Mouse (Mus musculus): ENCODE measurements around the gene Amer2. TPM values are rescaled to one million over a fixed set of nuclear protein-coding genes. Genes with fewer than 3 reads are reported as not detected.
A peak's percentile ranks its signal among the peaks of the same experiment; 100 is the strongest.

Gene Amer2
- polyA plus RNA-seq, 1 experiment from 2014 or later: 1.5 TPM

GRCm38 (mm10) chr14:60366729-60367128 lies 6.3 kb upstream of the Amer2 start:
- H3K36me3 ChIP-seq (ENCODE audit: insufficient read depth, low read length): no peaks in the 10 kb centered on the region
- TF ChIP-seq CTCF (IDR thresholded peaks at IDR 0.05; ENCODE audit: low read depth): no peak
- DNase-seq (ENCODE audit: low spot score) (no peak), ATAC-seq (replicated peaks; ENCODE audit: low FRiP score, low read depth) (no peak)
- no peak overlapping the region for H3K9ac ChIP-seq (ENCODE audit: low read depth, low read length)
- WGBS: 29% methylated on average over 1 of the region's 1 CpGs
- no peaks in the 10 kb centered on the region for H3K27me3 ChIP-seq (ENCODE audit: insufficient read depth, low read length)
- no peak overlapping the region for H3K4me3 ChIP-seq (replicated peaks; ENCODE audit: low read depth, low read length)
- H3K4me1 ChIP-seq (replicated peaks; ENCODE audit: insufficient read depth, low read length): no peaks in the 10 kb centered on the region
- H3K27ac ChIP-seq: no peak overlapping the region
- no peak overlapping the region for H3K4me2 ChIP-seq (ENCODE audit: low read length)
- H3K9me3 ChIP-seq (replicated peaks; ENCODE audit: low read length): no peaks in the 10 kb centered on the region

DNA sequence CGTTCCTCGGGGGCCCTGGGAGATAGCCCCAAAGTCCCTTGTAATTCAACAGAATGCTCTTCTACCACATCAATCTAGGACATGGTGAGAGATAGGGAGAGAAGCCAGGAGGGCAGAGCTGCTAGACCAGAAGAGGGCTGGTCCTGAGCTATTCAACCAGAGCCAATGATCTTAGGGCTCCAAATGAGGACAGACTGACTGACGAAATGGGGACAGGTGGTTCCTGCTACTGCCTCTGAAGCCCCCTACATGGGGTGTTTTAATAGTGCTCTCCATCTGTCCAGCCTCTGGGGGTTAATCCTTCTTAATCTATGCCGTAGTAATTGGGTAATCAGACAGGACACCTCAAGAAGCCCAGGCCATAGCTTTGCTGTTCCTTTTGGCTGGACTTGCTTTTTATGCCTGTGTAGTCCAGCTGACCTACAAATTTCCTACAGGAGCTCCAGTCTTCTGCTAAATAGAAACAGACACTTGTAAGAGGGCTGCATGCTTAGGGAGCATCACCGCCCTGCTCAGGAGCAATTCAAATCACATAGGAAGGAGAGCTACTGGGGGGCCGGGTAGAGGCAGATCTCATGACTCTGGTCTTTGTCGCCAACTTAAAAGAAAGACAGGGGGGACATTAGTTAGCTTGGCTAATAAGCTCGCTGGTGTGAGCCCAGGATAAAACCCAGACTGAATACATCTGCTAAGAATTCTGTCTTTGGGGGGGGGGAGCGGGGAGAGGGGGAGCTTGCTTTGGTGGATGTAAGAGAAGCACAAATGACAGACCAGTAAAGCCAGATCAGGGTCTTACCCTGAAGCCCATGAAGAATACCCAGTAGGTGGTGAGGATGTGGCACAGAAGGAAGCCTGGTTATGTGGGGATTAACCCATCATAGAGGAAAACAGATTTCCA lies 4.0 kb upstream of the Amer2 start:
- no peak for ATAC-seq (replicated peaks; ENCODE audit: low FRiP score, low read depth)
- H3K27ac ChIP-seq: no peak overlapping the region
- no peak overlapping the region for H3K9ac ChIP-seq (ENCODE audit: low read depth, low read length)
- no peak overlapping the region for H3K4me3 ChIP-seq (replicated peaks; ENCODE audit: low read depth, low read length)
- H3K36me3 ChIP-seq (ENCODE audit: insufficient read depth, low read length): no peaks in the 10 kb centered on the region
- no peak overlapping the region for H3K4me2 ChIP-seq (ENCODE audit: low read length)
- no peaks in the 10 kb centered on the region for H3K27me3 ChIP-seq (ENCODE audit: insufficient read depth, low read length)
- no peak for DNase-seq (ENCODE audit: low spot score)
- WGBS: 72% methylated on average over 9 of the region's 9 CpGs
- TF ChIP-seq CTCF (IDR thresholded peaks at IDR 0.05; ENCODE audit: low read depth): no peak
- H3K9me3 ChIP-seq (replicated peaks; ENCODE audit: low read length): no peaks in the 10 kb centered on the region
- H3K4me1 ChIP-seq (replicated peaks; ENCODE audit: insufficient read depth, low read length): no peaks in the 10 kb centered on the region

DNA sequence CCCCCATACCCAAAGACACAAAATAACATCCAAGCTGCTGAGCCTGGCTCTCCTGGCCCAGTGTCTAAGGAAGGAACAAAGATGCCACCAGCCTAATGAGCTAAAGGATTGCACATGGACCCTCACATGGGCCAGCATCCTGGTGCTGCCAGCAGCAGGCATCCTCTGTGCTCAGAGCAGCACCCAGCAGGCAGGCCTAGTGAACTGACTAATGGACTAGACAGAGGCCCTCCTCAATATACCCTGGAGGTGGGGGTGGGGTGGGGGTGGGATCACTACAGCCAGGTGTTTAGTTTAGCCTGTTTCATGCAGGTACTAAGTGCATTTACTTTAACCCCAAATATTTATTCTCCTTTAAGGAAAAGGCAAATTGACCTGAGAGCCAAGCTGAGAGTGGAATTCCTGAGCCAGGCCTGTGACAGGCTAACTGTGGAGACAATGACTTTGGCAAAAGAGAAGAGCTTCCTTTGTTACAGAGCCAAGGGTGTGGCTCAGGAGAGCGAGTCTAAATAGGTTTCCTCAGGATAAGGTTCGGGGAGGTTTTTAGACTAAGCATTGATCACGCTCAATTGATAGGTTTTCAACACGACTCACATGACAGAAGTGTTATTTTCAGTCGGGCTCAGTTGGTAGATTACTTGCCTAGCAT lies 3.3 kb upstream of the Amer2 start:
- Histone ChIP-seq H3K27me3 (ENCODE audit: insufficient read depth, low read length) (no peaks in the 10 kb centered on the region), H3K4me1 (replicated peaks; ENCODE audit: insufficient read depth, low read length) (no peaks in the 10 kb centered on the region), H3K27ac (no peak overlapping the region), H3K9ac (ENCODE audit: low read depth, low read length) (no peak overlapping the region), H3K9me3 (replicated peaks; ENCODE audit: low read length) (no peaks in the 10 kb centered on the region), H3K36me3 (ENCODE audit: insufficient read depth, low read length) (no peaks in the 10 kb centered on the region), H3K4me3 (replicated peaks; ENCODE audit: low read depth, low read length) (no peak overlapping the region), H3K4me2 (ENCODE audit: low read length) (no peak overlapping the region)
- ATAC-seq (replicated peaks; ENCODE audit: low FRiP score, low read depth): no peak
- TF ChIP-seq CTCF (IDR thresholded peaks at IDR 0.05; ENCODE audit: low read depth): no peak
- DNase-seq (ENCODE audit: low spot score): no peak
- 65% methylated on average over 5 of the region's 5 CpGs for WGBS

GRCm38 (mm10) chr14:60377107-60377506 lies 4.0 kb downstream of the Amer2 start:
- Histone ChIP-seq H3K4me1 (replicated peaks; ENCODE audit: insufficient read depth, low read length) (peaks cover 7% of the 10 kb centered on the region; the same call in 1 of the 2 replicates), H3K27ac (no peak overlapping the region), H3K4me3 (replicated peaks; ENCODE audit: low read depth, low read length) (no peak overlapping the region), H3K9ac (ENCODE audit: low read depth, low read length) (no peak overlapping the region), H3K36me3 (ENCODE audit: insufficient read depth, low read length) (no peaks in the 10 kb centered on the region), H3K9me3 (replicated peaks; ENCODE audit: low read length) (no peaks in the 10 kb centered on the region), H3K4me2 (ENCODE audit: low read length) (no peak overlapping the region), H3K27me3 (ENCODE audit: insufficient read depth, low read length) (peaks cover 7% of the 10 kb centered on the region; the same call in 1 of the 2 replicates)
- DNase-seq (ENCODE audit: low spot score) (no peak), ATAC-seq (replicated peaks; ENCODE audit: low FRiP score, low read depth) (no peak)
- WGBS: 83% methylated on average over 2 of the region's 2 CpGs
- no peak for TF ChIP-seq CTCF (IDR thresholded peaks at IDR 0.05; ENCODE audit: low read depth)

DNA sequence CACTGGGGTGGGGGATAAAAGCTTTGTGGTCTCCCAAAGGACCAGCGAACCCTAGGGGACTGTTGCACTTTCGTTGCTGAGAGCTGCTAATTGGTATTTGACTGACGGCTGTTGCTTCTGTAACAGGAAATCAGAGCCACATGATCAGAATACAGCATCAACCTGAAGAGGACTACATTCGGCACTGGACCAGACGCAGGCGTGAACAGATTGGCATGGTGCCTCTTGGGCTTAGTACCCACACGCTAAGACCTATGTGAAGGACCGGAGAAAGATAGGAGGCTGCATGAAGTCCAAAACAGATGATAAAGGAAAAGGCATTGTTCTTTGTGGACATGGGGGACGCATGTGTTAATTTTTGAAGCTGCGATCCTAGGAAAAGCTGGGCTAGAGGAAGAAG lies 4.5 kb downstream of the Amer2 start:
- Histone ChIP-seq H3K4me2 (ENCODE audit: low read length) (peak overlapping the region; percentile 94), H3K27me3 (ENCODE audit: insufficient read depth, low read length) (peaks cover 7% of the 10 kb centered on the region; the same call in 1 of the 2 replicates), H3K36me3 (ENCODE audit: insufficient read depth, low read length) (no peaks in the 10 kb centered on the region), H3K4me3 (replicated peaks; ENCODE audit: low read depth, low read length) (peak overlapping the region; percentile 56), H3K4me1 (replicated peaks; ENCODE audit: insufficient read depth, low read length) (peaks cover 7% of the 10 kb centered on the region; the same call in 1 of the 2 replicates), H3K9ac (ENCODE audit: low read depth, low read length) (no peak overlapping the region), H3K27ac (no peak overlapping the region), H3K9me3 (replicated peaks; ENCODE audit: low read length) (no peaks in the 10 kb centered on the region)
- WGBS: 32% methylated on average over 10 of the region's 10 CpGs
- ATAC-seq (replicated peaks; ENCODE audit: low FRiP score, low read depth) (no peak), DNase-seq (ENCODE audit: low spot score) (no peak)
- no peak for TF ChIP-seq CTCF (IDR thresholded peaks at IDR 0.05; ENCODE audit: low read depth)

GRCm38 (mm10) chr14:60378057-60378565 lies 5.1 kb downstream of the Amer2 start:
- H3K27ac ChIP-seq: no peak overlapping the region
- ATAC-seq (replicated peaks; ENCODE audit: low FRiP score, low read depth): peak; percentile 79
- peak; percentile 86 for DNase-seq (ENCODE audit: low spot score)
- no peak for TF ChIP-seq CTCF (IDR thresholded peaks at IDR 0.05; ENCODE audit: low read depth)
- H3K36me3 ChIP-seq (ENCODE audit: insufficient read depth, low read length): no peaks in the 10 kb centered on the region
- H3K4me1 ChIP-seq (replicated peaks; ENCODE audit: insufficient read depth, low read length): peaks cover 7% of the 10 kb centered on the region; the same call in 1 of the 2 replicates
- peak overlapping the region; percentile 94 for H3K4me2 ChIP-seq (ENCODE audit: low read length)
- peak overlapping the region; percentile 55 for H3K9ac ChIP-seq (ENCODE audit: low read depth, low read length)
- no peaks in the 10 kb centered on the region for H3K9me3 ChIP-seq (replicated peaks; ENCODE audit: low read length)
- H3K27me3 ChIP-seq (ENCODE audit: insufficient read depth, low read length): peaks cover 7% of the 10 kb centered on the region; the same call in 1 of the 2 replicates
- H3K4me3 ChIP-seq (replicated peaks; ENCODE audit: low read depth, low read length): peak overlapping the region; percentile 56
- WGBS: 1% methylated on average over 48 of the region's 53 CpGs
